Mouse (Mus musculus): ENCODE data around the gene Fiz1. TPM values are rescaled to one million over a fixed set of nuclear protein-coding genes. Genes with fewer than 3 reads are reported as not detected.

Gene Fiz1
- 9.6 and 10.1 TPM in 2 replicates for polyA plus RNA-seq (2015; fragmentation: Nextera tagmentation; extraction: Ambion mirVana)

- peak; percentile 85 for ATAC-seq
- Histone ChIP-seq H3K36me3 (replicated peaks; ENCODE audit: insufficient read depth, low read length) (peaks cover 35% of the 10 kb centered on the region), H3K4me2 (ENCODE audit: low read depth, low read length) (peak within 1 kb of the TSS; percentile 94), H3K27ac (ENCODE audit: low read depth) (peak within 1 kb of the TSS; percentile 98), H3K27me3 (ENCODE audit: insufficient read depth, low read length) (no peaks in the 10 kb centered on the region), H3K9me3 (ENCODE audit: low read length) (no peaks in the 10 kb centered on the region), H3K4me3 (ENCODE audit: low read depth, low read length) (peak within 1 kb of the TSS; percentile 76), H3K4me1 (ENCODE audit: insufficient read depth) (peaks cover 14% of the 10 kb centered on the region), H3K9ac (replicated peaks) (peak within 1 kb of the TSS; percentile 85)
- TF ChIP-seq EP300 (IDR thresholded peaks at IDR 0.05; ENCODE audit: low read depth) (no peak; the same call in none of the 2 replicates), CTCF (IDR thresholded peaks at IDR 0.05; ENCODE audit: low read depth) (no peak)
- under 1% methylated on average over 40 of the region's 42 CpGs for WGBS (ENCODE audit: insufficient replicate concordance)
- DNase-seq, result peak; percentile 97
Measured at GRCm38 (mm10) chr7:5014251-5015117, at the start of gene Fiz1, which contains the start of gene Zfp524. TSS of gene Fiz1 (minus strand) at chr7:5014697. TSS of gene Zfp524 (plus strand) at chr7:5014415.

GRCm38 (mm10) chr7:5062360-5063001 is 48.0 kb upstream of the Fiz1 start:
- H3K9me3 ChIP-seq (ENCODE audit: low read length), result no peaks in the 10 kb centered on the region
- H3K4me1 ChIP-seq (ENCODE audit: insufficient read depth), result peaks cover 38% of the 10 kb centered on the region
- TF ChIP-seq CTCF (IDR thresholded peaks at IDR 0.05; ENCODE audit: low read depth) (no peak), EP300 (IDR thresholded peaks at IDR 0.05; ENCODE audit: low read depth) (peak; percentile 44; the same call in 1 of the 2 replicates)
- peak overlapping the region; percentile 100 for H3K27ac ChIP-seq (ENCODE audit: low read depth)
- peaks cover 16% of the 10 kb centered on the region for H3K36me3 ChIP-seq (replicated peaks; ENCODE audit: insufficient read depth, low read length)
- DNase-seq (peak; percentile 82), ATAC-seq (peak; percentile 60)
- peak overlapping the region; percentile 99 for H3K9ac ChIP-seq (replicated peaks)
- H3K27me3 ChIP-seq (ENCODE audit: insufficient read depth, low read length), result peaks cover 3% of the 10 kb centered on the region
- H3K4me3 ChIP-seq (ENCODE audit: low read depth, low read length), result peak overlapping the region; percentile 85
- under 1% methylated on average over 48 of the region's 51 CpGs for WGBS (ENCODE audit: insufficient replicate concordance)
- H3K4me2 ChIP-seq (ENCODE audit: low read depth, low read length), result peak overlapping the region; percentile 98

GRCm38 (mm10) chr7:5061774-5062359 is 47.4 kb upstream of the Fiz1 start, which contains the start of gene U2af2:
TSS of gene U2af2 (plus strand) at chr7:5062143.
- TF ChIP-seq CTCF (IDR thresholded peaks at IDR 0.05; ENCODE audit: low read depth) (no peak), EP300 (IDR thresholded peaks at IDR 0.05; ENCODE audit: low read depth) (no peak)
- Histone ChIP-seq H3K9ac (replicated peaks) (peak within 1 kb of the TSS; percentile 99), H3K4me2 (ENCODE audit: low read depth, low read length) (peak within 1 kb of the TSS; percentile 98), H3K4me1 (ENCODE audit: insufficient read depth) (peaks cover 39% of the 10 kb centered on the region), H3K4me3 (ENCODE audit: low read depth, low read length) (peak within 1 kb of the TSS; percentile 85), H3K36me3 (replicated peaks; ENCODE audit: insufficient read depth, low read length) (peaks cover 10% of the 10 kb centered on the region), H3K27me3 (ENCODE audit: insufficient read depth, low read length) (peaks cover 9% of the 10 kb centered on the region), H3K9me3 (ENCODE audit: low read length) (no peaks in the 10 kb centered on the region), H3K27ac (ENCODE audit: low read depth) (peak within 1 kb of the TSS; percentile 100)
- ATAC-seq (peak; percentile 75), DNase-seq (peak; percentile 97)
- WGBS (ENCODE audit: insufficient replicate concordance), result under 1% methylated on average over 62 of the region's 65 CpGs

- Histone ChIP-seq H3K9me3 (ENCODE audit: low read length) (no peaks in the 10 kb centered on the region), H3K27ac (ENCODE audit: low read depth) (peak overlapping the region; percentile 100), H3K9ac (replicated peaks) (peak overlapping the region; percentile 99), H3K27me3 (ENCODE audit: insufficient read depth, low read length) (peaks cover 16% of the 10 kb centered on the region), H3K4me1 (ENCODE audit: insufficient read depth) (peaks cover 36% of the 10 kb centered on the region), H3K4me3 (ENCODE audit: low read depth, low read length) (peak overlapping the region; percentile 85), H3K36me3 (replicated peaks; ENCODE audit: insufficient read depth, low read length) (peaks cover 4% of the 10 kb centered on the region), H3K4me2 (ENCODE audit: low read depth, low read length) (peak overlapping the region; percentile 98)
- TF ChIP-seq EP300 (IDR thresholded peaks at IDR 0.05; ENCODE audit: low read depth) (no peak), CTCF (IDR thresholded peaks at IDR 0.05; ENCODE audit: low read depth) (peak; percentile 89)
- peak; percentile 95 for DNase-seq
- 0% methylated on average over 55 of the region's 60 CpGs for WGBS (ENCODE audit: insufficient replicate concordance)
- peak; percentile 88 for ATAC-seq
Measured at GRCm38 (mm10) chr7:5060944-5061773, 46.7 kb upstream of the Fiz1 start.

- peak overlapping the region; percentile 99 for H3K9ac ChIP-seq (replicated peaks)
- peak overlapping the region; percentile 85 for H3K4me3 ChIP-seq (ENCODE audit: low read depth, low read length)
- peaks cover 27% of the 10 kb centered on the region for H3K4me1 ChIP-seq (ENCODE audit: insufficient read depth)
- DNase-seq, result peak; percentile 83
- H3K27ac ChIP-seq (ENCODE audit: low read depth), result peak overlapping the region; percentile 100
- peaks cover 25% of the 10 kb centered on the region for H3K27me3 ChIP-seq (ENCODE audit: insufficient read depth, low read length)
- peak overlapping the region; percentile 98 for H3K4me2 ChIP-seq (ENCODE audit: low read depth, low read length)
- no peak for ATAC-seq
- 4% methylated on average over 27 of the region's 27 CpGs for WGBS (ENCODE audit: insufficient replicate concordance)
- no peaks in the 10 kb centered on the region for H3K9me3 ChIP-seq (ENCODE audit: low read length)
- H3K36me3 ChIP-seq (replicated peaks; ENCODE audit: insufficient read depth, low read length), result no peaks in the 10 kb centered on the region
- TF ChIP-seq EP300 (IDR thresholded peaks at IDR 0.05; ENCODE audit: low read depth) (no peak), CTCF (IDR thresholded peaks at IDR 0.05; ENCODE audit: low read depth) (peak; percentile 82)
Measured at GRCm38 (mm10) chr7:5060239-5060731, 45.8 kb upstream of the Fiz1 start.

Data from liver, postnatal 0 days (tissue).